Mouse (Mus musculus): ENCODE measurements at regions not wholly inside any gene's neighbourhood (a gene's known extent, or its start where the extent isn't known, plus 50 kb on each side); places are given as distances from the start of the nearest gene placed in this dataset.

GRCm38 (mm10) chr15:85683271-85683670, 51.5 kb upstream of the Ppara start:
- Histone ChIP-seq H3K4me1 (ENCODE audit: control insufficient read depth, insufficient read depth) (peaks cover 31% of the 10 kb centered on the region), H3K9ac (replicated peaks; ENCODE audit: low read depth, low read length) (no peak overlapping the region), H3K4me3 (ENCODE audit: low read depth, low read length) (no peak overlapping the region), H3K9me3 (replicated peaks; ENCODE audit: control insufficient read depth, low read length) (no peaks in the 10 kb centered on the region), H3K4me2 (ENCODE audit: low read depth, low read length) (no peak overlapping the region), H3K36me3 (replicated peaks; ENCODE audit: control insufficient read depth, insufficient read depth, low read length) (peaks cover 46% of the 10 kb centered on the region), H3K27ac (ENCODE audit: low read depth) (0 out of 2 replicates have a peak overlapping the region, but pooled peaks have one; percentile 7), H3K27me3 (ENCODE audit: control insufficient read depth, insufficient read depth, low read length) (no peaks in the 10 kb centered on the region)
- ATAC-seq (ENCODE audit: insufficient read depth, low read depth) = no peak
- TF ChIP-seq EP300 (IDR thresholded peaks at IDR 0.05; ENCODE audit: low read depth) = no peak
- no peak for TF ChIP-seq CTCF (IDR thresholded peaks at IDR 0.05; ENCODE audit: low read depth)
- 77% methylated on average over 6 of the region's 6 CpGs for WGBS
- no peak for DNase-seq (ENCODE audit: low spot score)

- 91% methylated on average over 4 of the region's 4 CpGs for WGBS
- H3K27me3 ChIP-seq (ENCODE audit: control insufficient read depth, insufficient read depth, low read length) = no peaks in the 10 kb centered on the region
These were observed 51.1 kb upstream of the Ppara start for GRCm38 (mm10) chr15:85683716-85684115.

GRCm38 (mm10) chr15:85684164-85684708, 50.5 kb upstream of the Ppara start:
- no peak overlapping the region for H3K9ac ChIP-seq (replicated peaks; ENCODE audit: low read depth, low read length)
- peak overlapping the region; percentile 20; the same call in 1 of the 2 replicates for H3K27ac ChIP-seq (ENCODE audit: low read depth)
- 78% methylated on average over 14 of the region's 14 CpGs for whole genome bisulfite sequencing
- DNase-seq (ENCODE audit: low spot score) (no peak), ATAC-seq (ENCODE audit: insufficient read depth, low read depth) (no peak)
- no peak overlapping the region for H3K4me2 ChIP-seq (ENCODE audit: low read depth, low read length)
- H3K4me3 ChIP-seq (ENCODE audit: low read depth, low read length) = no peak overlapping the region
- H3K9me3 ChIP-seq (replicated peaks; ENCODE audit: control insufficient read depth, low read length) = no peaks in the 10 kb centered on the region
- H3K4me1 ChIP-seq (ENCODE audit: control insufficient read depth, insufficient read depth) = peaks cover 22% of the 10 kb centered on the region
- peaks cover 56% of the 10 kb centered on the region for H3K36me3 ChIP-seq (replicated peaks; ENCODE audit: control insufficient read depth, insufficient read depth, low read length)
- no peak for TF ChIP-seq EP300 (IDR thresholded peaks at IDR 0.05; ENCODE audit: low read depth)
- no peaks in the 10 kb centered on the region for H3K27me3 ChIP-seq (ENCODE audit: control insufficient read depth, insufficient read depth, low read length)

More at GRCm38 (mm10) chr15:85683716-85684115, 51.1 kb upstream of the Ppara start:
- Histone ChIP-seq H3K9ac (replicated peaks; ENCODE audit: low read depth, low read length) (no peak overlapping the region), H3K4me2 (ENCODE audit: low read depth, low read length) (no peak overlapping the region), H3K4me1 (ENCODE audit: control insufficient read depth, insufficient read depth) (peaks cover 27% of the 10 kb centered on the region), H3K36me3 (replicated peaks; ENCODE audit: control insufficient read depth, insufficient read depth, low read length) (peaks cover 51% of the 10 kb centered on the region), H3K9me3 (replicated peaks; ENCODE audit: control insufficient read depth, low read length) (no peaks in the 10 kb centered on the region), H3K27ac (ENCODE audit: low read depth) (no peak overlapping the region), H3K4me3 (ENCODE audit: low read depth, low read length) (no peak overlapping the region)
- no peak for DNase-seq (ENCODE audit: low spot score)
- TF ChIP-seq EP300 (IDR thresholded peaks at IDR 0.05; ENCODE audit: low read depth) (no peak), CTCF (IDR thresholded peaks at IDR 0.05; ENCODE audit: low read depth) (no peak)
- ATAC-seq (ENCODE audit: insufficient read depth, low read depth) = no peak

GRCm38 (mm10) chr15:85684875-85685274, 49.9 kb upstream of the Ppara start:
- 71% methylated on average over 5 of the region's 5 CpGs for WGBS
- Histone ChIP-seq H3K27ac (ENCODE audit: low read depth) (peak overlapping the region; percentile 20; the same call in 1 of the 2 replicates), H3K9ac (replicated peaks; ENCODE audit: low read depth, low read length) (no peak overlapping the region), H3K4me2 (ENCODE audit: low read depth, low read length) (no peak overlapping the region), H3K4me1 (ENCODE audit: control insufficient read depth, insufficient read depth) (peaks cover 20% of the 10 kb centered on the region), H3K4me3 (ENCODE audit: low read depth, low read length) (no peak overlapping the region), H3K9me3 (replicated peaks; ENCODE audit: control insufficient read depth, low read length) (no peaks in the 10 kb centered on the region), H3K27me3 (ENCODE audit: control insufficient read depth, insufficient read depth, low read length) (no peaks in the 10 kb centered on the region), H3K36me3 (replicated peaks; ENCODE audit: control insufficient read depth, insufficient read depth, low read length) (peaks cover 62% of the 10 kb centered on the region)
- peak; percentile 40; the same call in 1 of the 2 replicates for ATAC-seq (ENCODE audit: insufficient read depth, low read depth)
- TF ChIP-seq EP300 (IDR thresholded peaks at IDR 0.05; ENCODE audit: low read depth) (no peak), CTCF (IDR thresholded peaks at IDR 0.05; ENCODE audit: low read depth) (no peak)
- DNase-seq (ENCODE audit: low spot score) = no peak

Data from heart, postnatal 0 days (tissue).